Mouse (Mus musculus) myocyte (in vitro differentiated cells): ENCODE data around the gene Slc4a11. TPM values are rescaled to one million over a fixed set of nuclear protein-coding genes. Genes with fewer than 3 reads are reported as not detected.
A peak's percentile ranks its signal among the peaks of the same experiment; 100 is the strongest.

ENCODE experiments used
- H3K27me3 ChIP-seq: one replicate; pipeline ENCODE4 v1.6.1; 2011; ENCODE audit not compliant: control insufficient read depth, insufficient read depth, insufficient read length
- H3K36me3 ChIP-seq: one replicate; pipeline ENCODE4 v1.6.1; 2011; ENCODE audit not compliant: control insufficient read depth, insufficient read depth
- H3K4me2 ChIP-seq: one replicate; pipeline ENCODE4 v1.6.1; 2011; ENCODE audit warnings: low read depth, control low read depth
- H3K4me3 ChIP-seq: one replicate; pipeline ENCODE4 v1.5.1; 2011; ENCODE audit warnings: mild to moderate bottlenecking, control low read depth, moderate library complexity
- H3K79me2 ChIP-seq: one replicate; pipeline ENCODE4 v1.6.1; 2011; ENCODE audit not compliant: control insufficient read depth, insufficient read depth
- H3ac ChIP-seq: one replicate; pipeline ENCODE4 v1.6.1; 2011; ENCODE audit not compliant: control insufficient read depth, insufficient read length
- CEBPB ChIP-seq: IDR thresholded peaks from 2 replicates; pipeline ENCODE4 v1.6.1; 2011; ENCODE audit warnings: mild to moderate bottlenecking, moderate library complexity; ENCODE audit not compliant: poor library complexity, insufficient read depth, severe bottlenecking
- E2F4 ChIP-seq: IDR thresholded peaks from one replicate; pipeline ENCODE4 v1.6.1; 2011; ENCODE audit warnings: mild to moderate bottlenecking, control low read depth, moderate library complexity; ENCODE audit not compliant: insufficient read depth
- MAX ChIP-seq: IDR thresholded peaks from one replicate; pipeline ENCODE4 v1.6.1; 2011; ENCODE audit warnings: low read depth, mild to moderate bottlenecking, control low read depth
- MYOD1 ChIP-seq, 3 experiments: IDR thresholded peaks; one replicate each; pipeline ENCODE4 v1.6.1; 2011; ENCODE audit warnings: control low read depth in 2 of 3, low read depth in 2 of 3, mild to moderate bottlenecking in 2 of 3, moderate library complexity in 1 of 3; ENCODE audit not compliant: insufficient read length in 2 of 3, control insufficient read depth in 1 of 3
- MYOG ChIP-seq, 3 experiments: IDR thresholded peaks; one replicate each; pipeline ENCODE4 v1.6.1; 2011; ENCODE audit warnings: control low read depth in 2 of 3, low read depth in 2 of 3, mild to moderate bottlenecking in 2 of 3; ENCODE audit not compliant: insufficient read length in 2 of 3, control insufficient read depth in 1 of 3, insufficient read depth in 1 of 3
- POLR2A ChIP-seq: IDR thresholded peaks from one replicate; pipeline ENCODE4 v1.6.1; 2011; ENCODE audit warnings: low read depth, mild to moderate bottlenecking, control low read depth, moderate library complexity; ENCODE audit not compliant: insufficient read length
- POLR2AphosphoS2 ChIP-seq: IDR thresholded peaks from one replicate; pipeline ENCODE4 v1.6.1; 2011; ENCODE audit warnings: low read depth, control low read depth; ENCODE audit not compliant: insufficient read length
- REST ChIP-seq: IDR thresholded peaks from one replicate; pipeline ENCODE4 v1.6.1; 2011; ENCODE audit warnings: mild to moderate bottlenecking, control low read depth, moderate library complexity; ENCODE audit not compliant: insufficient read depth, insufficient read length
- SRF ChIP-seq: IDR thresholded peaks from one replicate; pipeline ENCODE4 v1.6.1; 2011; ENCODE audit warnings: low read depth; ENCODE audit not compliant: control insufficient read depth, insufficient read length
- TCF12 ChIP-seq: IDR thresholded peaks from one replicate; pipeline ENCODE4 v1.6.1; 2011; ENCODE audit warnings: mild to moderate bottlenecking, control low read depth; ENCODE audit not compliant: poor library complexity, insufficient read depth, severe bottlenecking
- TCF3 ChIP-seq: IDR thresholded peaks from one replicate; pipeline ENCODE4 v1.6.1; 2011; ENCODE audit warnings: low read depth, control low read depth; ENCODE audit not compliant: insufficient read length
- USF1 ChIP-seq: IDR thresholded peaks from one replicate; pipeline ENCODE4 v1.6.1; 2011; ENCODE audit warnings: low read depth, mild to moderate bottlenecking, control low read depth, moderate library complexity
- polyA plus RNA-seq: library from polyadenylated mRNA; unstranded; fragments of >200 nt; fragmentation: generic; extraction: Trizol; gene quantifications from one replicate; pipeline ENCODE4 v1.2.1, GENCODE M21; 2012; ENCODE audit warnings: missing spikeins

Slc4a11 gene
- polyA plus RNA-seq = 1.4 TPM

DNA sequence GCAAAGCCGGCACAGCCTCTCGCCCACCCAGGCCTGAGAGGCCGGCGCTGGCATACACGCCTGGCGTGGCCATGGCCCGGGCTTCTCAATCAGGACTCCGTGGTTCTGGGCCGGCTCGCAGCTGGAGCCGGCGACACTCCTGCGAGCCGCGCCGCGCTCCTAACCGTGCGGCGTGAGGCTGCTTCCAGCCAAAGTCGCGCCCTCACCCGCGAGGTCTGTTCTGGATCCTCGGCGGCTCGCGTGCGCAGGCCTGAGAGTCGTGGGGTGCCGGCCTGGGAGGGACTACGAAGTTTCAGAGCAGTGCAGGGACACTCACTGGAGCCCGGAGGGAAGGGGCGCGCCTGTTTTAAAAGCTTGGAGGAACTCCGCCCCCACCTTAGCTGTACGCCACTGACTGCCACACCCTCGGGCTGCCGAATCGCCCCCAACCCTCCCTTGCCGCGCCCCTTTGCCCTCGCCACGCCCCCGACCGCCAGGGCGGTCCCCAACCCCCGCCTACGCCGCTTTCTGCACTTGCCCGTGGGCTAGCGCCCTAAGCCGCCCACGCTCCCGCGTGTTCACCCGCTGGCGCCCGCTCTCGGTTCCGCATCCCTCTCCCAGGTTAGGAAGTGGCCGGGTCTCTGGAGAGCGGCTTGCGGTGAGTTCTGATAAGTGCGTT, at the start of gene Slc4a11:
TSS of gene Slc4a11 (minus strand) at position 367 of the 658 bp plus-strand sequence.
- no peaks in the 10 kb centered on the region for H3K36me3 ChIP-seq
- H3K27me3 ChIP-seq = no peaks in the 10 kb centered on the region
- TF ChIP-seq CEBPB (no peak), USF1 (no peak), REST (no peak), MAX (no peak), POLR2A (peak; percentile 56), TCF3 (no peak), MYOD1 (IDR thresholded peaks at IDR 0.05; ENCODE audit: control insufficient read depth in 1 of 3, insufficient read length in 2 of 3, low read depth in 2 of 3) (no peak), MYOG (IDR thresholded peaks at IDR 0.05; ENCODE audit: control insufficient read depth in 1 of 3, insufficient read depth in 1 of 3, insufficient read length in 2 of 3, low read depth in 2 of 3) (peak in 1 of 3 experiments; percentile 9), SRF (no peak), TCF12 (no peak), POLR2AphosphoS2 (peak; percentile 15), E2F4 (no peak)
- H3K79me2 ChIP-seq = no peaks in the 10 kb centered on the region
- H3K4me2 ChIP-seq = peak within 1 kb of the TSS; percentile 84
- H3ac ChIP-seq = peak within 1 kb of the TSS; percentile 6
- peak within 1 kb of the TSS; percentile 28 for H3K4me3 ChIP-seq

DNA sequence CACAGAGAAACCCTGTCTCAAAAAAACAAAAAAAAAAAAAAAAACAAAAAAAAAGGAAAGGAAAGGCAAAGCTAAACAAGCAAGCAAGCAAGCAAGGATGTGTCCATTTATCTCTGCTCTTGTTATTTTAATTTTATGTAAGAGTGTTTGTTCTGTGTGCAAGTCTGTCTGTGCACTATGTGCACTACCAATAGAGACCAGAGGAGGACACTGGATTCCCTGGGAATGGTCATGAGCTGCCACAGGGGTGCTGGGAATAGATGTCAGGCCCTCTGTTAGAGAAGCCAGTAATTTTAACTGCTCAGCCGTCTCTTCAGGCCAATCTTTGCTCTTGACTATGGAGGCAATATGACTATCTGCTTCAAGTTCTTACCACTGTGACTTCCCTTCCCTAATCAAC, 46.3 kb upstream of the Slc4a11 start:
- H3K4me2 ChIP-seq = no peak overlapping the region
- no peak overlapping the region for H3ac ChIP-seq
- no peaks in the 10 kb centered on the region for H3K79me2 ChIP-seq
- no peaks in the 10 kb centered on the region for H3K27me3 ChIP-seq
- peaks cover 52% of the 10 kb centered on the region for H3K36me3 ChIP-seq
- H3K4me3 ChIP-seq = no peak overlapping the region
- TF ChIP-seq SRF = no peak
- TF ChIP-seq POLR2A = no peak
- no peak for TF ChIP-seq REST
- TF ChIP-seq POLR2AphosphoS2 = no peak
- no peak for TF ChIP-seq MAX

DNA sequence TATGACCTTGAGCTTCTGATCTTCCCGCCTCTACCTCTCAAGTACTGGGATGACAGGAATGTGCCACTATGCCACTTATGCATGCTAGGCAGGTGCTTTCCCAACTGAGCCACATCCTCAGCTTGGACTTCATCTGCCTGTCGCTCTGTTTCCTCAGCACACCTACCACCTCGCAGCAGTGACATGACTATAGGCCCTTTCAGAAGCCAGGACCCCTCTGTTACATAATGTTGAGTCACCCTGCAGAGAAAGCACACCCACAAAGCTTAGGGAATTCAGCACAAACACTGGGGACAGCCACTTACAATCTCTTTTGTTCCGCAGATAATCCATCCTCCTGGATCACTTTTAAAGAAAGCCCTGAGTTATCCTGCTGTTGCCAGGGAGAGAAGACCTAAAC, 42.8 kb upstream of the Slc4a11 start:
- H3K27me3 ChIP-seq = no peaks in the 10 kb centered on the region

DNA sequence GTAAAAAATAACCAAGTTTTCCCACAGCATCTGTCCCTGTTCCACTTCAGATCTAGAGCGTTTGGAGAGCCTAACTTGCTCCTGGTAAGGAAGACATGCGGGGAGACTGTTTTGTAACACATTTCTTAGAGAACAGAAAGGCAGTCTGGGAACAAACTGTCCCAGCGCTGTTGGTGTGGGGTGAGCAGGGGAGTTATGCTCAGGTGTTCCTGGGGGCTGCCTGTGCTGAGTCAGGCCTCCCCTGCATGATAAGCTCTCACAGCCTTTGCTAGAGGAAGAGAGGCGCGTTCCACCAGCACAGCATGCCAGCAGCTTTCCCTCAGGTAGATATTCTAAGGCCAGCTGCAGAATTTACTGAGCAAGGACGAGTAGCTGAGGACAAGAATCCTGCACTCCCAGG, 40.7 kb upstream of the Slc4a11 start:
- no peak for TF ChIP-seq SRF
- TF ChIP-seq TCF12 = no peak
- TF ChIP-seq E2F4 = no peak
- no peak for TF ChIP-seq MYOG (IDR thresholded peaks at IDR 0.05; ENCODE audit: control insufficient read depth in 1 of 3, insufficient read depth in 1 of 3, insufficient read length in 2 of 3, low read depth in 2 of 3)
- TF ChIP-seq USF1 = no peak
- no peak for TF ChIP-seq MAX
- TF ChIP-seq MYOD1 (IDR thresholded peaks at IDR 0.05; ENCODE audit: control insufficient read depth in 1 of 3, insufficient read length in 2 of 3, low read depth in 2 of 3) = no peak
- no peak for TF ChIP-seq POLR2AphosphoS2
- Histone ChIP-seq H3K36me3 (peaks cover 28% of the 10 kb centered on the region), H3K79me2 (no peaks in the 10 kb centered on the region), H3K4me2 (no peak overlapping the region), H3K27me3 (no peaks in the 10 kb centered on the region), H3K4me3 (no peak overlapping the region), H3ac (no peak overlapping the region)

More for the DNA sequence above, 42.8 kb upstream of the Slc4a11 start:
- no peaks in the 10 kb centered on the region for H3K79me2 ChIP-seq
- H3ac ChIP-seq = no peak overlapping the region
- H3K36me3 ChIP-seq = peaks cover 42% of the 10 kb centered on the region
- H3K4me2 ChIP-seq = no peak overlapping the region
- TF ChIP-seq POLR2AphosphoS2 (no peak), REST (no peak), USF1 (no peak), MYOG (IDR thresholded peaks at IDR 0.05; ENCODE audit: control insufficient read depth in 1 of 3, insufficient read depth in 1 of 3, insufficient read length in 2 of 3, low read depth in 2 of 3) (no peak)
- H3K4me3 ChIP-seq = no peak overlapping the region

DNA sequence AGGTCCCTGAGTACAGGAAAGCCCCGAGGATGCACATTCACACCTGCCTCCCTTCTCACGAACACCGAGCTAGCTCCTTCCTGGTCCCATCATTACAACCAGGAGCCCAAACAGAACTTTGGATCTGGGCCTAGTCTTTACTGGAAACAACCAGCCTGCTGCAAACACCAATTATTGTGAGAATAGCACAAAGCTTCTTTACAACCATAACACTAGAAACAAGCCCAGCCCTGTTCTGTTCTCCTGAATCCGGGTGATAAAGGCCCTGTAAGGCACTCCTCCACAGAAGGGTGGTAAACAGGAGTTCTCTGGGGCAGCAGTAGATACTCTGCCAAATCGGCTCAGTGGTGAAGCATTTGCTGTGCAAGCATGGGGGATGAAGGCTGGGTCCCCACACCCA, 38.0 kb upstream of the Slc4a11 start:
- H3K4me3 ChIP-seq = no peak overlapping the region
- TF ChIP-seq E2F4 (no peak), TCF12 (no peak), SRF (no peak), MAX (no peak), TCF3 (no peak)
- no peak overlapping the region for H3ac ChIP-seq
- no peaks in the 10 kb centered on the region for H3K79me2 ChIP-seq
- no peaks in the 10 kb centered on the region for H3K27me3 ChIP-seq
- peaks cover 24% of the 10 kb centered on the region for H3K36me3 ChIP-seq
- no peak overlapping the region for H3K4me2 ChIP-seq
